Mouse (Mus musculus) 3134 (cell line): ENCODE data around the gene Kbtbd2.

Experiments used
- DNase-seq: peaks from one replicate; pipeline ENCODE4 v3.0.0-alpha.2; 2011; ENCODE audit warnings: low spot score; ENCODE audit not compliant: insufficient read length; ENCODE audit errors: extremely low read depth

The Kbtbd2 gene

DNA sequence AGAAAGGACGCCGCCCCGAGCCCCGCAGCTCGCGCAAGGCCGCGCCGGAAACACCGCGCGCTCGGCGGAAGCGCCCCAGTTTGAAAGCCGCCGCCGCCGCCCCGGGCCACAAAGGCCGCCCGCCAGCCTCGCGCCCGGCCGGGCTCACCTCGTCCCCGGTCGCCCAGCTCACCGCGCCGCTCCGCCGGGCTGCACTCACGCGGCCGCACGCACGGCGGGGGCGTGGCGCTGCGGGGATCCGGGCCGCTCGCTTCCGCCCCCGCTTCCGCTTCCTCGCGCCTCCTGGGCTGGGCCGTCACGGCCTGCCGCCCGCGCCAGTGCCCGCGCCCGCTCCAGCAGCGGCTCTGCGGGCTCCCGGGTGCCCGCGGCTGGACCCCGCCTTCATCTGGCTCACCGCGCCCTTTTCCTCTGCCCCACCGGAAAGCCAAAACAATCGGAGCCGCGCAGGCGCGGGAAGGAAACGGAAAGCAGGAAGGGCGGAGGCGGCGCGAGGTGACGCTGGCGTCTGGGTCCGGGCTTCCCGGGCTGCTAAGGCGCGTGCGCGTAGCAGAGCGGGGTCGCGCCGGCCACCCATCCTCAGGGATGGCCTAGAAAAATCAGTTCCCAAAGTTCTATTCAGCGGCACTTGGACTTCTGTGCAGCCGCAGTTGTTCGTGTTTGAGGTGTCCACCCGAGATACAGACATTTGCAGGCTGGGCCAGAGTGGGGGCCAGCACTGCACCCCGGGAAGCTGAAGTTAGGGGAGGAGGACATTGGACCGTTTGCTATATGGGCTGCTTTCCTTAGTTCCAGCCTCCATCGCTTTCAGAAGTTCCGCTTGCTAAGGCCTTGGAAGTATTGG, at the start of gene Kbtbd2:
Kbtbd2 (minus strand) TSS at position 503 of the 841 bp plus-strand sequence.
- peak; percentile 92 for DNase-seq

DNA sequence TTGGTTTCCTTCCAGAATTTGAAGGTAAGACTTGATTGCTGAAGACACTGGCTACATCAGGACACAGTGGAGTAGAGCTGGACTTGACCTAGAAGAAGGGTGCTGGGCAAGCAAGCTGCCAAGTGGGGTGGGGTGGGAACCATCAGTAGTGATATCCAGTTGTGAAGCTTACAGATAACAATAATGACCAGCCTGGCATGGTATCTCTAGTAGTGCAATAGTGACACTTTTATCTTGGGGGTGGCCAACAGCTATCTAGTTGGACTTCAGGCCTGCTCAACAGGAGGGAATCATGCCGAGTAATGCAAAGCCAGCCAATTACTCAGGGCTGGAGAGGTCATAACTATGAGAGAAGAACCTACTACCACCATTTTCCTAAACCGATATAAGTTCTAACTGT, 46.8 kb upstream of the Kbtbd2 start:
- no peak for DNase-seq

DNA sequence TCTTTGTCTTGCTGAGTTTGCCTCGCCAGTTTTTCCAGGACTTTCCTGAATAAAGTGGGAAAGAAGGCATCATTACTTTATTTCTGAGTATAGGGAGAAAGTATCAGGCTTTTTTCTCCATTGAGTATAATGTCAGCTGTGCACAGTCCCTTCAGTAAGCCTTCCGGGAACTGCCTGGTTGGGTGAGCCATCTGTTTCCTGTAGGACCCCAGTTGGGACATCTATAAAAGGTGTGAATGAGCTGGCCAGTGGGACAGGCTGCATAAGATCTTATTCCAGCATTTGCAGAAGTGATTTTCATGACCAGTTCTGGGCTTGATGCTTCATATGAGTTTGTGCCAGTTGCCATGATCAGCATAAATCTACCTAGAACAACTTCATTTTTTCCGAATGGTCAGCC, 45.6 kb upstream of the Kbtbd2 start:
- DNase-seq = no peak

DNA sequence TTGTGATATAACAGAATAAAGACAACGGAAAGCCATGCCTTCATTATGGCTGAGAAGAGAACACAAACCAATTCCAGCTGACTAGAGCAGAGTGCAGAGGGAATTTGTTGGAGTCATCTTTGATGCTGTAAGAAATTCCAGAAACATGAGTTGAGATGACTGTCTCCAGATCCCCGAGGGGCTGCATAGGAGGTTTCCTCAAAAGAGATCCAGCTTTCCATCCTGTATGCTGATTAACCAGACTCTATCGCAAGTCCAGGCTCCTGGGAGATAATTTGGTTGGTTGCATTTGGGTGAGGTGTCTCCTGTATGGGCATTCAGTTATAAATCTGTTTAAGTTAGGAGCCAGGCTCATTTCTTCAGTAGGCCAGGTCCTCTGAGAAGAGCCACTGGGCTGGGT, 40.0 kb upstream of the Kbtbd2 start:
- DNase-seq = no peak

DNA sequence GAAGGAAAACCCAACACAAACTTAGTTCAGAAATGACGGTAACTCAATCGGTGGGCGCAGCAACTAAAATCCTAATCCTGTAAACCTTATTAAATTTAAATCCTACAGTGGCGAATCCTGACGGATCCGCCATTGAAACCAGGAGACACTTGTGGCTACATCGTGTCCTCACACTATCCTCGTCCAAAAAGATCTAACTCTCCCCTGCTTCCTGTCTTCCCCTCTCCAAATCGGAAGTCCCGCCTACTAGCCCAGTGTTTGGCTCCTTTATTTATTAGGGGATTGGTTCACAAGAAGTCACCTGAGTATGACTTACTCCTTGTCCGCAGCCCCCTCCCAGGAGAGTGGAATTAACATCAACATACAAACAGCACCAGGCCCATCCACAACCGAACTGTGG, 39.6 kb upstream of the Kbtbd2 start:
- DNase-seq = no peak

DNA sequence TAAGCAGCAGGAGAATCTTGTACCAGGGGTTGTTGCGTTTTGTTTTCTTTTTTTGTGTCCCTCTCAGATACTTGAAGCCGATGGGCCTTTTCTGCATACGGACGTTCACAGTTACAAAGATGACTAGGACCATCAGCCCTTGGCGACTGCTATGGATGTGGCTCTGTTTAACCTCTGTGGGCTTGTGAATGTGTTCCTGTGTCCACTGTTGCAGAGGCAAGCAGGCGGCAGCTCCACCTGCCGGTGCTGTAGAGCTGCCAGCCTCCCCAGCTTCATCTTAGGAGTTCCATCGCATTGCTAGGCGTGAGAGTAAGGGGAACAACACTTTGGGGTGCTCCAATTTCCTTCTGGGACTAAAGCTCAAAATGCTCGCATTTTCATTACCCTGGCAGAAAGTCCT, 37.9 kb upstream of the Kbtbd2 start:
- DNase-seq = no peak

DNA sequence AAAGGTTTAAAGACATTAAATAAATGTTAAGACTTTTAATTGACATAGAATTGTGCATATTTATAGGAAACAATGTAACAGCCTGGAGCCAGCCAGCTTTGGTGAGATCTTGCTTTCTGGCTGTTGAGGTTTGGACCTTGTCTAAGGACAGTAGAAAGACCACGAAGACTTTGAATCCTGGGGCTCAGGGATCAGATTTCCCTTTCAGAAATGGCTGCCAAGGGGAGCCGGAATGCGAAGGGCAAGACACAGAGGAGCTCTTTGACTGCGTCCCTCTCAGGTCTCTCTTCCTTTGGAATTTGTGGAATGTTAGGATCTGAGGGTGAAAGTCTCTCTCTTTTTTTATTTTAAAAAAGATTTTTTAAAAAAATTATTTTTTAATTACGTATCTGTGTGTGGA, 37.2 kb upstream of the Kbtbd2 start:
- DNase-seq = no peak

DNA sequence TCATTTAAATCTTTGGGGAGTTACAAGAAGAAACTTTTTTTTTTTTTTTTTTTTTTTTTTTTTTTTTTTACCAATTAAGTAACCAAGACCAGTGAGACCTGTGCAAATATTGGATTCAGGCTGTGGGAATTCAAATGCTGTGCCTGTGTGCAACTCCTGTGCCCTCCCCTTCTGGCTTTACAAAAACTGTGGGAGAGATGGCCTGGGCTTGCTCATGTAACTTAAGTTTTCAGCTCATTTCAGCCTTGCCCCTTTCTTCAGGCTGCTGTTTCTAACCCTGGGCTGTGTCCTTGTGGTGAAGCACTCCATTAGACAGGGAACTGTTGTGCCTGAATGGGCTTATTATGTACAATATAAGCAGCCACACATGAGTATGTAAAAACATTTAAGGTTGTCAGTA, 35.2 kb upstream of the Kbtbd2 start:
- DNase-seq = no peak

DNA sequence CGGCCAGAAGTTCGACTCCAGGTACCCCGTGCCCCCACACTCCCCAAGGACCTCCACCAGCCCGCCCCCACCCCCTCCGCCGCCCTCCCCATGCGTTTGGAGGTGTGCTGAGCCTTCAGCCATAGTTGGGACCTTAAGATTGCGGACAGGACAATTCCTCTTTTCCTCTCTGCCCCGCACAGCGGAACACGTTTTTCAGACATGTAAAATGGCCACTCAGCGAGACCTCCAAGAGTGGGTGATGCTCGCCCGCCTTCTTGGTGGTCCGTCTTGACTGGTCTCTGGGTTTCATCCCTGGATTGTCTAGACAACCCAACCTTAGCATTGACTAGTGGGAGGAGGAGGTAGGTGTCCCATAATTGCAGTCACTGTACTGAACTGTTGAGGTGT, 34.8 kb upstream of the Kbtbd2 start:
- DNase-seq = no peak

DNA sequence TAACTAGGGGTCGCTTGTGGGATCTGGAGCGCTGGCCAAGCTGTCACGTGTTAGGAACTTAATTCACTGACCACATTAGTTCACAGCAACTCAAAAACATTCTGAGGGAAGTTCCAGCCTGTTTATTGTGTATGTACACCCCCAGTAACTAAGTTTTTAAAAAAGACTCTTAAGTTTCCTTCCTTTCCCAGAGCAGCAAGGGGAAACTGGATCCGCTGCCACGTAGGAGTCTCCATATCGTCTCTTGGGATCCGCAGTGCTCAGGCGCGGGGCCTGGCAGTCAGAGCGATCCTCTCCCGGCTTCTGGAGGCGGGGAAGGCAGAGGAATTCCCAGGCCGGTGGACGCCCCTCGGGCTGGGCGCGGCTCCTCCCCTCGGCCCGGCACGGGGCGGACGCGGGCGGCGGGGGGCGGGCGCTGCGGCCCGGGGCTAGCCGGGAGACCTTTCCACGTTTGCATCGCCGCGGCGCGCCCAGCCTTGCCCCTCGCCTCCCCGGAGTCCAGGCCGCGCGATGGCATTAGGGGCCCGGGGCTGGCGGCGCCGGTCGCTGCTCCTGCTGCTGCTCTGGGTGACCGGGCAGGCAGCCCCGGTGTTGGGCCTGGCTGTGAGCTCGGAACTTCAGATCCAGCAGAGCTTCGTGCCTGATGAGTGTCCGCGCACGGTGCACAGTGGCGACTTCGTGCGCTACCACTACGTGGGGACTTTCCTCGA, 34.2 kb upstream of the Kbtbd2 start, which contains the start of gene Fkbp9:
Fkbp9 (plus strand) TSS at position 363 of the 710 bp plus-strand sequence.
- DNase-seq = peak; percentile 84

DNA sequence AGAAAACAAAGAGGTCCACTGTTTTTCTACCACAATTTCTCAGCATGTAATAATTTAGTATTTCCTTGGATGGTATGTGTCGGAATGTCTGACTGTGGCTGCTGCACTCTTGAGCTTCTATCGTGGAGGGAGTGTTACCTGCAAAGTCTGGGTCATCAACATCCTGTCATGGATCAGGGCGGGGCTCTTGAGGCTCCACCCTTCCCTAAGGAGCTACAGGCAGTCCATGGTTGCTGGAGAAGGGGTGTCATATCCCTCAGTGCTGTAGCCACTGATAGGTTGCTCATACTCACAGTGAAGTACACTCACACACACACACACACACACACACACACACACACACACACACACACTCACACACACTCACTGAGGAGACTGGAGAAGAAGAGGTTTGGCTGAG, 28.0 kb upstream of the Kbtbd2 start:
- no peak for DNase-seq

DNA sequence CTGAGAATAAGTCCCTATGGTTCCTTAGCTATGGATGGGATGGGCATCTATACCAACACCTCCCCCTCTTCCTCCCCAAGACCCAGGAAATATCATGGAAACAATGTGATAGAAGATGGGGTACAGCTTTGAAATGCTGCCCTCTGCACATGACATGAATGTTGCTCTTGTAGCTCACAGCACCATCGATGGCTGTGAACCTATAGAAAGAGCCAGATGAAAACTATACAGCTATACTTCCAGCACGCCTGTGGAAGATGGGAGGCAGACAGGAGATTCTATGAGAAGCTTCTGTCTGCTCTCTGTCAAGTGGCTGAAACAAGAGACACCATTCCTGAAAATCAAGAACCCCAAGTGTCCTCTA, 21.5 kb upstream of the Kbtbd2 start:
- no peak for DNase-seq

DNA sequence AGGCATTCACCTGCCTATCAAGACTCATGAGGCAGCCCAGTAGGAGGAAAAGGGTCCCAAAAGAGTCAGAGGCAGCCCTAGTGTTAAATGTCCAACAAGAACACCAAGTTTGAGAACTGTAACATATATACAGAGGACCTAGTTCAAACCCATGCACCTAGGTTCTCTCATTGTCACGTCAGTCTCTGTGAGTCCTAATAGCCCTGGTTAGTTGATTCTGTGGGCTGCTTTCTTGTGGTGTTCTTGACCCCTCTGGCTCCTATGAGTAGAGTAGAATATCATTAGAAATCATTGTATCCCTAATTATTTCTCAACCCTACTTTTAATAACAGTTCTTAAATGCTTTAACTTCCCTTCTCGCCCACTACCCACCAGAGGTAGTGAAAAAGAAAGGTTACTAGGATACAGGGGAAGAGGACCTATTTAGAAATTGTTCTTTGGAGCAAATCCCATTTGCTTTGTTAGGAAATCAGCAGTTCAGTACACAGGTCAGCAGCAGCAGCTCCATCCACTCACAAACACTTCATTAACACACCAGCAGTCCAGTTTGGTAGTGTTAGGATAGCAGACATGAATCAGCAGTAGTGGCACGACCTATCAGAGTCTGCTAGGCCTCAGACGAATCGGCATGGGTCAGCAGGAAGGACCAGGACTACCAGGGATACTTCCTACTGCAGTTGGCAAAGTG, 21.0 kb upstream of the Kbtbd2 start:
- DNase-seq = no peak

DNA sequence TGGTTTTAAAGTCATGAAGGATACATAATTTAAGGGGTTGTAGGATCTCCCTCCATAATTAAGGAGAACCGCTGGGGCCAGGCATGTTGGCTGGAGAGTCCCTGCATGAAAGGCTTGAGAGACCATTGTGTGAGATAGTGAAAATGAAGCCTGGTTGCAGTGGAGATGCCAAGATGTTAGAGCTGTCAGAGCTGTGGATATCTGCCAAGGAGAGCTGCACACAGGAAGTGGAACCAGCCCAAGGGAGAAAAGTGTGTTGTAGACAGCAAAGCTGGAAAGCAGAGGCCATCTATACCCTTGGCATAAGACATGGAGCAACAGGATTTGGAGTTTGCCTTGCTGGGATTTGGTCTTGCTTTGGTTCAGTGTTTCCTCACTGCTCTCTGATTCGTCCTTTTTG, 15.7 kb upstream of the Kbtbd2 start:
- no peak for DNase-seq

DNA sequence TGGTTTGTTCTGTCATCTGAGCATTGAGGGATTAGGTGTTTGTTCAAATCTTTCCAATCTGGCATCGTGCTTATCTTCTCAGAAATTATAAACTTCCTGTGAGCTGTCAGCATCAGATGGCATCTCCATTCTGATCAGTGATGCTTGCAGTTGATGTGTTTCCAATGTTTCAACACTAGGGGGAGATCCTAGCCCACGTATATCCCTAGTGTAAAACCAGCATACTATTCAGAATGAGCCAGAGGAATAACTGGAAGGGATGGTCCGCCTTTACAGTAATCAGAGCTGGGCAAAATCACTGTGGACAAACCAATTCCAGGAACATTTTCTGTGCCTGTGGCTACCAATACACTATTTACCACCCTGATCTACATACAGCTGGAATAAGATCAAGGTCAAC, 11.0 kb upstream of the Kbtbd2 start:
- DNase-seq = no peak

DNA sequence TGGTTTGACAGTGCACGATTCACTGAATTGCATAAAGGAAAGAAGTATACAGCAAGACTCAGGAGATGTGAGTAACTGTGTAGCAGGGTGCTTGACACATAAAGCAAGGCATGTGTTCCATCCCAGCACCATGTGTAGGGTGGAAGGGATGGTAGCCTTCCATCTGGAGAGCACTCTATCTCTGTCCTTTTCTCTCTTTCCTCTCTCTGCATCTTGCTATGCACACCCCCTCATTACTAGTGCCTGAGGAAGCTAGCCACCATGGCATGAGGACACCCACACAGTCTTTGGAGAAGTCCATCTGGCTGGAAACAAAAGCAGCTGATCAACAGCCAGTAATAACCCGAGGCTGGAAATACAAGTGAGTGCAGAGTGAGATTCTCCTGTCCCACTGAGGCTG, 8.6 kb upstream of the Kbtbd2 start:
- DNase-seq = no peak

DNA sequence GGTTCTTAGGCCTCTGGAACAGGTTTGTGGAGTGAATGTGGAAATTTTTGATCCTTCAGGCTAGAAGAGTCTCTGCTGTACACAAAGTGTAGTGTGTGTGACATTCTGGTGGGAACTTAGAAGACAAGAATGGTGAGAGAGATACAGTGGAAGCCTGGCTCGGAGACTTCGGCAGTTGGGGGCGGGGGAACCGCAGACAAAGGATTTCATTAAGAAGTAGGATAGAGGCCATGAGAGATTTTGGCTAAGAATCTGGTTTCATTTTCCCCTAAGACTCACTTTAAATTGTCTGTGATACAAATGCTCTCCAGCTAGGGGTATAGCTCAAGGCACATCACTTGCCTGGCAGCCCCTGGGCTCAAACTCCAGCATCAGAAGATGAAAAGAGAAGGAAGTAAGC, 7.4 kb upstream of the Kbtbd2 start:
- DNase-seq = no peak

DNA sequence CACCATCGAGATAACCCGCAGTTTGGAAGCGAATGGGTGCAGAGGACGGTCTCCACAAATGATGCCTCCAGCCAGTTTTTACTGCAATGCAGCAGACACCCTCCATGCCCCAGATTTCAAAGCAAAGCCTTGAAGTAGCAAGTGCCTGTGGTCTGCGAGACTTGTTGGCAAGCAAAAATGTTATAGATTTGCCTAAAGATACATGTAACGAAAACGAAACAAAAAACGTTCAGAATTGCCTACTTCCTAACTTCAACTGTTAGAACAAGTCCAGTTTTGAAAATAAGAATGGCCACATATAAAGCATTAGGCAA, 496 bp upstream of the Kbtbd2 start:
- no peak for DNase-seq

DNA sequence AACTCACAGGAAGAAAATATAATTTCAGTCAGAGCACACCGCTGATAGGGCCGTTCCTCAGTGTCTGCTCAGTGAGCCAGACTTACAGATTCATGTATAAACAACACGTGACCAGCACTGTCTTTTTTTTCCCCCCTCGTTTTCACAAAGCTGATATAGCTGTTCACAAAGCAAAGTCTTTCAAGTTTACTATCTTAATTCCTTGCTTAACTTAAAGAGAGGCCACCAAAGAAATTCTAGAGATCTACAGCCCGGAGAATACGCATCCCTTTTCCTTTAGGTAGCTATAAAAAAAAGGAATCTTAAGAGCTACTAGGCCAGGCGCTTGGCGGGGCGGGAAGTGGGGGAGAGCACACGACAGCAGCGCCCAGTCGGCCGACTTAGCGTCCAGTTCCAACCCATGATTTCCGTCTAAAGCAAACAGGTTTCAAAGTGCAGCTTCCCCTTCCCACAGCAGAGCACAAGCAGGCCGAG, 908 bp downstream of the Kbtbd2 start:
- peak; percentile 68 for DNase-seq

DNA sequence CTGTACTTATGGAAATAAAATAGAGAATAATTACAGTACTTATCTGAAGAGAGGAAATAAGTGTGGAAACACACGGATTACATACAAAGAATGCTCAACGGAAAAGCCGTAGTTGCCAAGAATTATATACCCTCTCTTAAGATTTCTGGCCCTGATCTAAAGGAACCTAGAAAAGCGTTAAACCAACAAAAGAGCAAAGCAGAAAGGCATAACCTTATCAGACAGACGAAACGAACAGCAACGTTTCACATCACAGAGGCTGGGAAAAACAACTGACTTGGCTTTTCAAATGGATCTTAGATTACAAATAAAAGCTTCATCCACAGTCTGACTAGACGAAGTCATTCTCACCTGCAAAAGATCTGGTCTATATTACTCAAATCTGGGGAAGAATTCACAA, 1.4 kb downstream of the Kbtbd2 start:
- DNase-seq = no peak

DNA sequence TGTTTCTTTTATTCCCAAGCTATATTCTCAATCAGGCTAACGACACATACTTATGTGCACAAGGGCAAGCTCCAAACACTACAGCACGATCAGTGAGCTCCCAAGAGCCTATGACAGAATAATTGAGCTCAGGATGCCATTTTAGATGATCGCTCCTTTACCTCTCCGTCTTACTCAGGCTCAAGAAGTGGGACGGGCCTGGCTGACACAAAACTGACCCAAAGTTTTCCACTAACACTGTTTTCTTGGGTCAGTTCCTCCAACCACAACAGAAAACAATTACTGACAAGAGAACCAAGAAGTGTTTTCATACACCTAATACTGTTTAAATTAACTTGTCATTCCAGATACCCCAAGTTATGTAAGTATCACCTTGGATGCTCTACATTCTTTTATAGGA, 2.8 kb downstream of the Kbtbd2 start:
- DNase-seq = no peak

DNA sequence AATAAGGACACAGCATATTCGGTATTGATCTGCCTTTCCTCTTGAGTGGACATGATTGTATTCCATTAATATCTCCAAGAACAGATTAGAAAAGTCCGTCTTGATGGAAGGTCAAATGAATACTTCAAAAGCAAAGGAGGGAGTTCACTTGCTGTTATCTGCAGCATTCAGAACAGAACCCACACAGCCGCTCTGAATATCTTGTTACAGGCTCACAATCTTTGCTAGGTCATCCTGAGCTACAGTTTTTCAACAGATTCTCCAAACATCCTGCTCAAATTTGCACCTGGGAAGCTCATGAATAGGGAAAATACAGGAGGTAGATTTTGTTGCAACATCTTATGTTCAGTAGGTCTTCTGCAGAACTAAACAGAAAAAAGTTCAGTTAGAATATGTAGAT, 8.3 kb downstream of the Kbtbd2 start:
- DNase-seq = no peak
